Mouse (Mus musculus) fibroblast of lung, adult 2 months (primary cell): ENCODE results near the gene Scnn1a.

Experiments used
- DNase-seq: peaks from one replicate; pipeline ENCODE4 v3.0.0-alpha.2; 2011; ENCODE audit warnings: low read depth

The Scnn1a gene

GRCm38 (mm10) chr6:125342198-125342597 is 21.7 kb downstream of the Scnn1a start:
- DNase-seq, result no peak

- DNase-seq, result no peak
Observed at GRCm38 (mm10) chr6:125344084-125344483, 23.6 kb downstream of the Scnn1a start.

GRCm38 (mm10) chr6:125344866-125345265 is 24.4 kb downstream of the Scnn1a start:
- DNase-seq, result no peak

- no peak for DNase-seq
Observed at GRCm38 (mm10) chr6:125345625-125346024, 25.2 kb downstream of the Scnn1a start.

GRCm38 (mm10) chr6:125346029-125346428 is 25.6 kb downstream of the Scnn1a start:
- no peak for DNase-seq

GRCm38 (mm10) chr6:125348721-125349574 is 28.5 kb downstream of the Scnn1a start, which contains the start of gene Tnfrsf1a:
Tnfrsf1a (plus strand) TSS chr6:125349362.
- DNase-seq, result no peak

- no peak for DNase-seq
Observed at GRCm38 (mm10) chr6:125349575-125350230, 29.2 kb downstream of the Scnn1a start.

- no peak for DNase-seq
Observed at GRCm38 (mm10) chr6:125350231-125350994, 30.0 kb downstream of the Scnn1a start.

GRCm38 (mm10) chr6:125350995-125351324 is 30.5 kb downstream of the Scnn1a start:
- no peak for DNase-seq

- DNase-seq, result no peak
Observed at GRCm38 (mm10) chr6:125351368-125352045, 31.0 kb downstream of the Scnn1a start.

GRCm38 (mm10) chr6:125352046-125352384 is 31.6 kb downstream of the Scnn1a start:
- DNase-seq, result no peak

GRCm38 (mm10) chr6:125352811-125353210 is 32.4 kb downstream of the Scnn1a start:
- peak; percentile 54 for DNase-seq

GRCm38 (mm10) chr6:125353221-125353620 is 32.8 kb downstream of the Scnn1a start:
- DNase-seq, result no peak

GRCm38 (mm10) chr6:125353655-125354054 is 33.2 kb downstream of the Scnn1a start:
- DNase-seq, result no peak

GRCm38 (mm10) chr6:125354352-125355151 is 34.1 kb downstream of the Scnn1a start:
- peak; percentile 80 for DNase-seq

- DNase-seq, result no peak
Observed at GRCm38 (mm10) chr6:125355197-125355741, 34.8 kb downstream of the Scnn1a start.

- DNase-seq, result no peak
Observed at GRCm38 (mm10) chr6:125356264-125356663, 35.8 kb downstream of the Scnn1a start.

GRCm38 (mm10) chr6:125357334-125357733 is 36.9 kb downstream of the Scnn1a start:
- DNase-seq, result no peak

GRCm38 (mm10) chr6:125359999-125360398 is 39.5 kb downstream of the Scnn1a start:
- DNase-seq, result no peak

- no peak for DNase-seq
Observed at GRCm38 (mm10) chr6:125360846-125361245, 40.4 kb downstream of the Scnn1a start.
